Mouse (Mus musculus) gastrocnemius, postnatal 36 days (tissue): ENCODE measurements at regions not wholly inside any gene's neighbourhood (a gene's known extent, or its start where the extent isn't known, plus 50 kb on each side); places are given as distances from the start of the nearest gene placed in this dataset.

ENCODE experiments used
- DNase-seq, 2 experiments: peaks; one replicate each; pipeline ENCODE4 v3.0.0; 2022
- intact Hi-C: fragments of 180-260 bp; cut with DNase I; formaldehyde crosslinking; loops from one replicate; pipeline ENCODE4 v1.15.1; 2025

DNA sequence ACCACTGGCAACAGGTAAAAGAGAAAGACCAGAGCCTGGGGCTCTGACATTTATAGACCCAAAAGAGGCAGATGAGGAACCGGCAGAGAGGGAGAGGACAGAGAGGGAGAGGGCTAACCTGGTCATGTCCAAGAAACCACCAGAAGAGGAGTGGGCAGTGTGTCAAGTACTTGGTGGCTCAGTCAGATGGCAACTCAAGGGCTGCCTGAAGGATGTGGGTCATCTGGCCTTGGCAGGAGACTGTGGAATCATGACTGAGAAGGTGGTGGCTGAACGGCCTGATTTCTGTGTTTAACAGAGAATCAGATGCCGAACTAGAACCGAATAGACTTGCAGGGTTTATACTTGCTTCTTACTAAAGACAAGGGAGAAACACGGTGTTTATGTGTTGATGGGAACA, 87.9 kb downstream of the Zfp706 start:
- DNase-seq: no peak
- intact Hi-C loops: no loop called here

DNA sequence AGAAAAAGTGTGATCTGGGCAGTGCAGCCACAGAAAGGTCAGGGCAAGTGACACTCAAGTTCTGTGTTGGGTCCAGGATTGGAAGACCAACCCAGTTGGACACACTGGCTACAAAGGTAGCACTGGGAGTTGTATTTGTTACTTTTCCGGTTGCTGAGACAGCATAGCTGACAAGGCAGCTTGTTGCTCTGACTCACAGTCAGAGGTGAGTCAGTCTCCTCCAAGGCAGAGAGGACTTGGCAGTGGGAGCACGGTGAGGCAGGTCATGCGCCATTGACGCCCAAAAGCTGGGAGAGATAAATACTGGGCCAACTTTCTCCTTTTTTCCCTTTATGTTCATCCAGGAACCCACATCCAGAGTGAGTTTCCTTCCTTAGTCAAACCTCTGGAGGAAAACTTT, 88.4 kb downstream of the Zfp706 start:
- DNase-seq: no peak
- intact Hi-C loops: no loop called here

- intact Hi-C loops: no loop called here
- no peak for DNase-seq
These were observed 90.6 kb downstream of the Zfp706 start for GRCm38 (mm10) chr15:36916998-36917397.

DNA sequence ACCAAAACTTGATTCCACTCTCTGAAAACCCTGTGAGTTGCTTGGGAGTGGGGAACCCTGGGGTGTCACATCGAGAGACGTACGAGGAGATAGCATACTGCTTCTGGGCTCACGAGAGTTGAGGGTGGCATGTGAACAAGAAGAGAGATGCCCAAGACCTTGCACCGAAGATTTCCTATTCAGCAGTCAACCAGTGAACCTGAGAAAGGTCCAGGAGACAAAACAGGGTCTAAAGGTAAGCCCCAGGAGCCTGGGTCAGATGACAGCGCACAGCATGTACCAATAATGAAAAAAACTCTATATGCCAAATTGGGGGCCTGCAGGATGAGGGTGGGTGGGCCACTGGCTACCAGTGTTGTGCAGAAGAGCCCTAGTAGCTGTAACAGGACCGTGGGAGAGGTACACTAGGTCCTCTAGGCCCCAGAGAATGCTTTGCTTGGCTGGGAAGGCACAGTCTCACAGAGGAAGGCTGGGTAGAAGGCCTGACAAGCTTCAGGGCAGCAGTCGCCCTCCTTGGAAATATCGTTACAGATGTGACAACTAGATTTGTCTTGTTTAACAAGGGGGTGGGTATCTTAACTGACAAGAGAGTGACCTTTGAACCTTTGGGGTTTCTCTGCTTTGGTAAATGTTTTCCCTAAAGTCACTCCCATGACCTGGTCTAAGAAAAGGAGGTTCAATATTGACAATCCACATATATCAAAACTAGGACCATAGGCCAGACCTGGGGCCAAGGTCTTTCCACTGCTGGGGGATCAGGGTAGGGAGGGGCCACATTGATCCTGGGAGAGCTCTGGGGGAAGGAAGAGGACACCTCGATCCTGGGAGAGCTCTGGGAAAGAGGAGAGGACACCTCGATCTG, 93.1 kb downstream of the Zfp706 start:
- DNase-seq: no peak
- intact Hi-C loops: no loop called here

GRCm38 (mm10) chr15:36913308-36913707, 94.3 kb downstream of the Zfp706 start:
- no peak for DNase-seq
- intact Hi-C loops: no loop called here

GRCm38 (mm10) chr15:36910272-36910671, 97.3 kb downstream of the Zfp706 start:
- DNase-seq: no peak
- intact Hi-C loops: no loop called here

DNA sequence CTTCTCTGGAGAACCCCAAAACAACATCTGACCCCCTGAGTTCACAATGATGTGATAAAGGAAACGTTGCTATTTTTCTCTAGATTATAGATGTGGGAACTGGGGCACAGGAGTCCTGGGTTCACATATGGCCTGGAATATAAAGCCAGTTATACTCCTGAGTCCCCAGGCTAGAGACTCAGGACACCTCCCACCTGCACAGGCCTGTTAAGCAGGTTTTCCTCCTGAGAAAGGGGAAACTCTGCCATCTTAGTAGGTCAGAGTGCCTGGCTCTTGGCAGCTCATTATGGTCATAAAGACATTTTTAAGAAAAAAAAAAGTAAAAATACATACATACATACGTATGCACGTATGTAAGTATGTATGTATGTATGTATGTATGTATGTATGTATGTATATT, 98.1 kb downstream of the Zfp706 start:
- intact Hi-C loops: no loop called here
- DNase-seq: no peak

- intact Hi-C loops: no loop called here
- no peak for DNase-seq
These were observed 100.8 kb downstream of the Zfp706 start for GRCm38 (mm10) chr15:36906789-36907188.

DNA sequence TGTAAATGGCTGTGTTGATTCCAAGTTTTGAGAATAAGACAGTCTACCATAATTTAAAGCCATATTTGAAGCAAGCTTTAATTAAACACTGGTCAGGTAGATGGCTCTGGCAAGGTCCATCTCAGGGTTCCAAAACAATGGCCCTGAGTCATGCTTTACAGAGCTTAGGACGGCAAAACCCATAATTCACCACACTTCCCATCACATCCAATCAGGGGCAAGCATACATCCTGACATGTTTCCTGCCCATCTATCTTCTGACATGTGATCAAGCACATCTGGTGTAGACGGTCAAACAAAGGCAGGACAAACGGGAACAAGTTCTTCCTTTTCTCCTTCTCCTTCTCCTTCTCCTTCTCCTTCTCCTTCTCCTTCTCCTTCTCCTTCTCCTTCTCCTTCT, 101.5 kb downstream of the Zfp706 start:
- DNase-seq: no peak
- intact Hi-C loops: no loop called here

- intact Hi-C loops: no loop called here
- DNase-seq: no peak
These were observed 103.7 kb downstream of the Zfp706 start for GRCm38 (mm10) chr15:36903922-36904321.

GRCm38 (mm10) chr15:36903309-36903708, 104.3 kb downstream of the Zfp706 start:
- intact Hi-C loops: no loop called here

DNA sequence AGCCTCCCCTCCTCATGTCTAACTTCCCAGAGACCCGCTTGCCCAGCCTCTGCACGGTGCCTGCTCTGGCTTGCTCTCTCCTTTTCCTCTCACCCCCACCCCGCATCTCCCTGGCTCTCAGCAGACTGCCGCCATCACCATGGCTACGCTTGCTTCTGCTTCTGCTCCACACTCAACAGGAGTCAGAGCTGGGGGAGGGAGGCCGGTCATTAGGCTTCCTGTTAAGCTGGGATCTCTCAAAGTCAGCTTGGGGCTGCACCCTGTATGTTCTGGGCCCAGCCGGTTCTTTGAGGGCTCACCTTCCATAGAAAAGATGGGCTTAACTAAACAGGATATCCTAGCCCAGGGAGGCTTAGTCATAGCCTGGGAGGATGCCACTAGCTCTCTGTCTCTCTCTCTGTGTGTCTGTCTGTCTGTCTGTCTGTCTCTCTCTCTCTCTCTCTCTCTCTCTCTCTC, 105.7 kb downstream of the Zfp706 start:
- no peak for DNase-seq
- intact Hi-C loops: no loop called here

More at GRCm38 (mm10) chr15:36903309-36903708, 104.3 kb downstream of the Zfp706 start:
- no peak for DNase-seq

- intact Hi-C loops: no loop called here
- DNase-seq: no peak
These were observed 106.2 kb downstream of the Zfp706 start for GRCm38 (mm10) chr15:36901350-36901749.

DNA sequence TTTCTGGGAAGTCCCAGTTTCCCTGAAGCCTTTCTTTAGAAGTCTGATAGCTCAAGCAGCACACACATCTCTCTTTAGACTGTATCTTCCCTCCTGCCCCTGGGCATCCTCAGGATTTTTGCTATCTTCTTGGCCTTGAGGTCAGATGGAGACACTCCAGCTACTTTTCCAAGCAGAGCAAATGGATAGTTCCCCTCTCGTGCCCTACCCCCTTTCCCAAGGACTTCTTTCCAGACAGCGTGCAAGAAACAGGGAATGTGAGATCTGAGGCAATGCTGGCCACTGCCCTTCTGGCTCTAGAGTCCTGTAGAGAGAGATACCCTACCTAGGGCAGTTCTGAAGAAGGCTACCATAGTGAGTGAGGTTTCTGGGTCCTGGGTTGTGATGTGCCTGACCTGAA, 106.6 kb downstream of the Zfp706 start:
- DNase-seq: no peak
- intact Hi-C loops: no loop called here

GRCm38 (mm10) chr15:36899882-36900281, 107.7 kb downstream of the Zfp706 start:
- DNase-seq: no peak
- intact Hi-C loops: no loop called here

DNA sequence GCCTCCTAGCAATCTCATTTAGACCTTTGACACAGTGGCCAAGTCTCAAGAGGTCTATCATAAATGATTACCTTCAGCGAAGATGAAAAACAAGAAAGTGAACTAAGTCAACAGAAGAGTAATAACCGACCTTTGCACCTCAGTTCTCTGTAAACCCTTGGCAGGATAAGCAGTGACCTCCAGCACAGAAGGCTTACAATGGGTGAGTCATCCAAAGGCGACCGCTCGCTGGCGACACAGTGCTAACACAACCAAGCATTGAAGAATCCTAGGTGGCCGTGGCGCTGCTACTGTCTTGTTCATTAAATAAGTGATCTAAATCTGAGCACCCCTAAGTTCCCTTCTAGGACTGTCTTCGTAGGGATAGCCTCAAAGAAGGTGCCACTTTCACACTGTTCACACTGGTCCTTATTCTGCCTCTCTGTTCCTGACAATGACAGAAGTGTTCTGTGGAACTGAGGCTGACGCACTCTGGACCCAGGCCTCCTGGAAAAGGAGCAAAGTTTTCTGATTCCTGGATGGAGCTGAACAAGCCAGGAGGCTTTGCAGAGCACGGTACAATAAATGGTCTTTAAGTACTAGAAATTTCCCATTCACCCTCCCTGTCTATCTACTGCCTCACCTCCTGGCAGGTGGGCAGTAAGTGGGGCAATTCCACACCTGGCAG, 108.6 kb downstream of the Zfp706 start:
- intact Hi-C loops: no loop called here
- no peak for DNase-seq

DNA sequence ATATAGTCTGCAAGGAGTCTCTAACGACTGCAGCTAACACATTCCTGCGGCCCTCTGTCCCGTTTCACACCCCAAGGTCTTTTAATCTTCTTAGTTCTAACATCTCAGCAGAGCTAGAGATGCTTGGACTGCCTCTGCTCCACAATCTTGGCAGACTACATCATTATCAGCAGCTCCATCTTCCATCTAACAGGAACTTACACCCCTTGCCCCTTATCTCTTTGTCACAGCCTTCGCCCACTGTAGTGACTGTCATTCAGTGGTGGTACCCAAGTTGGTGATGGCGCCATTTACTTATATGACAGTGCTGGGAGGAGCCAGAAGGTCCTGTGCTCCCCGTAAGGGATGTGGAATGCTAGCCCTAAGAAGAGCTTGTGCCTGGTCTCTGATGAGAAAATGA, 109.2 kb downstream of the Zfp706 start:
- no peak for DNase-seq
- intact Hi-C loops: no loop called here

GRCm38 (mm10) chr15:36896265-36896664, 111.3 kb downstream of the Zfp706 start:
- no peak for DNase-seq
- intact Hi-C loops: no loop called here

DNA sequence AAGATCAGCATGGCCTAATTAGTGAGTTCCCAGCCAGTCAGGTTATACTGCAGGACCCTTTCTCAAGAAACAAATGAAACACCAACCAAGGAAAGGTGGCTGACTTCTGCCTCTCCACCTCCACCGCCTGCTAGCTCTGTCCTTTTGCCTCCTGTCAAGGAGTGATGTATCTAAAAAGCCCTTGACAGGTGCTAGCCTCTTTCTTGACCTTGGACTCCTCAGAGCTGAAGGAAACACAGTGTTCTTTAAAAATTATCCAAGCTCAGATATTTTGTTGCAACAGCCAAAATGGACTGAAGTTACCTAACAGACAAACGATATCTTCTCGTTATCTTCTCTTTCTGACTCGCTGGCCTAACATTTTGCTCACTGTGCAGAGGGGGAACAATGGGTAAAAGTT, 112.5 kb downstream of the Zfp706 start:
- no peak for DNase-seq
- intact Hi-C loops: no loop called here

- intact Hi-C loops: no loop called here
- no peak for DNase-seq
These were observed 114.1 kb downstream of the Zfp706 start for GRCm38 (mm10) chr15:36893407-36893969.

- DNase-seq: no peak
- intact Hi-C loops: no loop called here
These were observed 114.9 kb downstream of the Zfp706 start for GRCm38 (mm10) chr15:36892576-36893205.
